In the genomic region with DNA sequence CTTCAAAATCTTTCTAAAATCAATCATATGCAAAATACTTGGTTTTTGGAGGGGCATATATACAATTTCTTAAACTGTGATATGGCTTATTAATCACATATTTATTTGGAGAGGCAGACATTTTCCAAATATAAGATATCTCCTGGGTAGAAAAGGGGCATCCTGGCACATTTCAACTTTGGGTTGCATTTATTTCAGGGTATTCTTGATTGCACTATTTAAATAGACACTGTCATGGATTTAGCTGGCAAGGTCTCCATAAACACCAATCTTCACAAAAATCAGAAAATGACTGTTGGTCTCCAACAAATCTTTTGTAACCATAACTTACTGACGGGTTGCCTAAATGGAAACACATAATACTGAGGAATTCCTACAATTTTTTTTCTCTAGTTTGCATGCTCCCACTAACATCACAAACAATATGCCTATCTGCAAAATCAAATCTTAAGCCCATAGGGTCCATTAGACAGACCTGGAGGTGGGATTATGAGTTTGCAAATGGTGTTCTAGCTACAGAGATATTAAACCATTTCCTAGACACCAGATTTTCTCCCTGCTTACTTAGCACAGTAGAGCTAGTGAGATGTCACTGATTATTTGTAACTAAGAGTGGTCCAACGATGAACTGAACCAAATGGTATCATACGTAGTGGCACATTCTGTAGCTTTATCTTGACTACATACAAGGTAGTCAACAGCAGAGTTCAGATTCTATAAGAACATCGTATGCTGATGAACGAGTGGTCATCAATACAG, we compare ENCODE assay signal across 12 mouse cellular contexts. TPM values are rescaled to one million over a fixed set of nuclear protein-coding genes. Genes with fewer than 3 reads are reported as not detected.
A peak's percentile ranks its signal among the peaks of the same experiment; 100 is the strongest.
DNase-seq lines count a peak whose midpoint lies in the region; ATAC-seq and TF ChIP-seq lines count a peak whose summit lies in the region.
"Had no signal": no experiment of that assay in that cellular context is flagged by ENCODE, and none has a peak within 500 bp of the region (broad histone marks: within the 10 kb centered on the region; RNA-seq: fewer than 3 reads in every experiment).

No protein-coding gene starts in this region.

- 80% methylated on average over 5 of the region's 5 CpGs for whole genome bisulfite sequencing in heart, embryonic 11.5 days (ENCODE audit: insufficient replicate concordance)
- WGBS in heart, adult 2 months = 82% methylated on average over 5 of the region's 5 CpGs
- 89% methylated on average over 5 of the region's 5 CpGs for WGBS in midbrain, embryonic 13.5 days
- 88% methylated on average over 5 of the region's 5 CpGs for WGBS in midbrain, embryonic 15.5 days
- 86% methylated on average over 5 of the region's 5 CpGs for WGBS in hindbrain, postnatal 0 days
- WGBS in stomach, embryonic 15.5 days = 84% methylated on average over 5 of the region's 5 CpGs

- no peak overlapping the region for H3K4me3 ChIP-seq in heart, embryonic 11.5 days (ENCODE audit: low read depth, low read length)
- H3K4me3 ChIP-seq in heart, adult 2 months = no peak overlapping the region
- no peak overlapping the region for H3K4me3 ChIP-seq in midbrain, embryonic 13.5 days (replicated peaks)
- no peak overlapping the region for H3K4me3 ChIP-seq in midbrain, embryonic 15.5 days
- no peak overlapping the region for H3K4me3 ChIP-seq in hindbrain, postnatal 0 days (ENCODE audit: low read length)
- H3K4me3 ChIP-seq in stomach, embryonic 15.5 days (replicated peaks) = no peak overlapping the region
- H3K4me3 ChIP-seq: erythroblast, embryonic 14.5 days; megakaryocyte, embryonic 14.5 days had no signal

- H3K36me3 ChIP-seq in heart, embryonic 11.5 days (ENCODE audit: control insufficient read depth, insufficient read depth, low read length) = no peaks in the 10 kb centered on the region
- H3K36me3 ChIP-seq in heart, adult 2 months (ENCODE audit: control insufficient read depth, insufficient read depth, low read length) = no peaks in the 10 kb centered on the region
- no peaks in the 10 kb centered on the region for H3K36me3 ChIP-seq in midbrain, embryonic 13.5 days
- H3K36me3 ChIP-seq in midbrain, embryonic 15.5 days (replicated peaks) = peaks cover 3% of the 10 kb centered on the region; the same call in 1 of the 2 replicates
- peaks cover 3% of the 10 kb centered on the region; the same call in 1 of the 2 replicates for H3K36me3 ChIP-seq in hindbrain, postnatal 0 days (ENCODE audit: insufficient read depth, low read length)
- no peaks in the 10 kb centered on the region for H3K36me3 ChIP-seq in stomach, embryonic 15.5 days

- DNase-seq in heart, adult 2 months = no peak
- peak; percentile 7 for DNase-seq in hindbrain, postnatal 0 days (ENCODE audit: low spot score)
- no peak for DNase-seq in layer of hippocampus, adult 8-10 months (ENCODE audit: low spot score in 2 of 2)
- no peak for DNase-seq in right cerebral cortex, adult 2 months (ENCODE audit: low spot score in 2 of 2)

- TF ChIP-seq CTCF in heart, adult 2 months (IDR thresholded peaks at IDR 0.05) = no peak
- no peak for TF ChIP-seq CTCF in hindbrain, postnatal 0 days (IDR thresholded peaks at IDR 0.05; ENCODE audit: low read depth)

- H3K27ac ChIP-seq in heart, embryonic 11.5 days (ENCODE audit: low read depth, low read length) = no peak overlapping the region
- H3K27ac ChIP-seq in heart, adult 2 months = no peak overlapping the region
- no peak overlapping the region for H3K27ac ChIP-seq in midbrain, embryonic 13.5 days
- H3K27ac ChIP-seq in midbrain, embryonic 15.5 days = no peak overlapping the region
- H3K27ac ChIP-seq in hindbrain, postnatal 0 days = no peak overlapping the region
- no peak overlapping the region for H3K27ac ChIP-seq in stomach, embryonic 15.5 days

- intact Hi-C loops in heart, adult 2 months (cut with DNase I) = no loop called here

- ATAC-seq in heart, embryonic 11.5 days (replicated peaks; ENCODE audit: insufficient number of reproducible peaks, low FRiP score, low TSS enrichment) = peak; percentile 46; the same call in 1 of the 2 replicates
- peak; percentile 20; the same call in 1 of the 2 replicates for ATAC-seq in midbrain, embryonic 13.5 days
- no peak; the same call in 1 of the 2 replicates for ATAC-seq in midbrain, embryonic 15.5 days (replicated peaks)
- no peak for ATAC-seq in hindbrain, postnatal 0 days
- peak; percentile 58 for ATAC-seq in stomach, embryonic 15.5 days (ENCODE audit: insufficient read depth, low FRiP score, low read depth)

- TF ChIP-seq POLR2A in heart, adult 2 months (IDR thresholded peaks at IDR 0.05; ENCODE audit: insufficient read depth, low read depth, low read length) = no peak

- H3K79me2 ChIP-seq in heart, adult 2 months (replicated peaks; ENCODE audit: control insufficient read depth, insufficient read depth, low read length) = no peaks in the 10 kb centered on the region

- no peak overlapping the region for H3K4me2 ChIP-seq in heart, embryonic 11.5 days
- no peak overlapping the region for H3K4me2 ChIP-seq in midbrain, embryonic 13.5 days (replicated peaks)
- no peak overlapping the region for H3K4me2 ChIP-seq in midbrain, embryonic 15.5 days
- H3K4me2 ChIP-seq in hindbrain, postnatal 0 days (ENCODE audit: low read depth, low read length) = no peak overlapping the region
- no peak overlapping the region for H3K4me2 ChIP-seq in stomach, embryonic 15.5 days

- no peak overlapping the region for H3K9ac ChIP-seq in heart, embryonic 11.5 days (ENCODE audit: low read depth, low read length)
- no peak overlapping the region for H3K9ac ChIP-seq in heart, adult 2 months (ENCODE audit: low read depth, low read length)
- no peak overlapping the region for H3K9ac ChIP-seq in midbrain, embryonic 13.5 days (replicated peaks)
- no peak overlapping the region for H3K9ac ChIP-seq in midbrain, embryonic 15.5 days
- no peak overlapping the region for H3K9ac ChIP-seq in hindbrain, postnatal 0 days (replicated peaks; ENCODE audit: low read length)
- H3K9ac ChIP-seq in stomach, embryonic 15.5 days = no peak overlapping the region

- H3K27me3 ChIP-seq in heart, embryonic 11.5 days (ENCODE audit: control insufficient read depth, insufficient read depth, low read length) = no peaks in the 10 kb centered on the region
- peaks cover 3% of the 10 kb centered on the region; the same call in 1 of the 2 replicates for H3K27me3 ChIP-seq in heart, adult 2 months (ENCODE audit: control insufficient read depth, insufficient read depth, low read length)
- no peaks in the 10 kb centered on the region for H3K27me3 ChIP-seq in midbrain, embryonic 13.5 days
- no peaks in the 10 kb centered on the region for H3K27me3 ChIP-seq in midbrain, embryonic 15.5 days (replicated peaks)
- H3K27me3 ChIP-seq in hindbrain, postnatal 0 days (ENCODE audit: insufficient read depth, low read length) = no peaks in the 10 kb centered on the region
- no peaks in the 10 kb centered on the region for H3K27me3 ChIP-seq in stomach, embryonic 15.5 days (replicated peaks)
- H3K27me3 ChIP-seq: CH12.LX; megakaryocyte, embryonic 14.5 days had no signal

- H3K4me1 ChIP-seq in heart, embryonic 11.5 days (ENCODE audit: control insufficient read depth, insufficient read depth, low read length) = no peaks in the 10 kb centered on the region
- no peaks in the 10 kb centered on the region for H3K4me1 ChIP-seq in heart, adult 2 months (ENCODE audit: control insufficient read depth, insufficient read depth, low read length)
- no peaks in the 10 kb centered on the region for H3K4me1 ChIP-seq in midbrain, embryonic 13.5 days (replicated peaks)
- H3K4me1 ChIP-seq in midbrain, embryonic 15.5 days = no peaks in the 10 kb centered on the region
- H3K4me1 ChIP-seq in hindbrain, postnatal 0 days (ENCODE audit: insufficient read depth, low read length) = no peaks in the 10 kb centered on the region
- H3K4me1 ChIP-seq in stomach, embryonic 15.5 days = no peaks in the 10 kb centered on the region
- H3K4me1 ChIP-seq: megakaryocyte, embryonic 14.5 days had no signal

- H3K9me3 ChIP-seq in heart, embryonic 11.5 days (replicated peaks; ENCODE audit: control insufficient read depth, low read length) = peaks cover 10% of the 10 kb centered on the region
- peaks cover 12% of the 10 kb centered on the region for H3K9me3 ChIP-seq in midbrain, embryonic 13.5 days
- peaks cover 13% of the 10 kb centered on the region for H3K9me3 ChIP-seq in midbrain, embryonic 15.5 days
- peaks cover 13% of the 10 kb centered on the region for H3K9me3 ChIP-seq in hindbrain, postnatal 0 days (ENCODE audit: low read length)
- H3K9me3 ChIP-seq in stomach, embryonic 15.5 days = peaks cover 10% of the 10 kb centered on the region; the same call in 1 of the 2 replicates

- TF ChIP-seq EP300 in heart, adult 2 months (IDR thresholded peaks at IDR 0.05; ENCODE audit: insufficient read depth, low read depth, low read length) = no peak

RNA-seq across cellular contexts. Expression of a gene that starts 20.9 kb away (rescaled TPM):
- polyA plus RNA-seq in heart, embryonic 11.5 days (2014; fragmentation: Nextera tagmentation; extraction: Ambion mirVana) = 7.0 and 9.9 TPM in 2 replicates
- total RNA-seq in heart, adult 2 months (2021) = 1 to 10 TPM; 7.9 to 9.2 TPM
- 3.2 and 6.9 TPM in 2 replicates for polyA plus RNA-seq in heart, adult 2 months (2012; rRNA removed)
- polyA plus RNA-seq in midbrain, embryonic 13.5 days (2015; fragmentation: Nextera tagmentation; extraction: Ambion mirVana) = 4.6 and 5.0 TPM in 2 replicates
- 6.1 and 6.3 TPM in 2 replicates for polyA plus RNA-seq in midbrain, embryonic 15.5 days (2015; fragmentation: Nextera tagmentation; extraction: Ambion mirVana)
- 32.0 and 37.6 TPM in 2 replicates for total RNA-seq in hindbrain, postnatal 0 days (2014; rRNA removed)
- polyA plus RNA-seq in hindbrain, postnatal 0 days (2015; fragmentation: Nextera tagmentation; extraction: Ambion mirVana) = 6.3 and 6.6 TPM in 2 replicates
- polyA plus RNA-seq in stomach, embryonic 15.5 days (2015; fragmentation: Nextera tagmentation; extraction: Ambion mirVana) = 9.3 and 9.6 TPM in 2 replicates
- 10 to 100 TPM; 30.2 to 35.3 (median 33.0) TPM for total RNA-seq in layer of hippocampus, adult 8-10 months (2022)
- polyA plus RNA-seq: erythroblast, embryonic 14.5 days had no signal

RNA-seq across cellular contexts. Expression of a gene that starts 44.8 kb away (rescaled TPM):
- polyA plus RNA-seq in heart, embryonic 11.5 days (2014; fragmentation: Nextera tagmentation; extraction: Ambion mirVana) = 0.20 TPM in 1 of 2 replicates, not detected in the other
- total RNA-seq in heart, adult 2 months (2021) = under 1 TPM; 0.36 to 0.44 TPM
- 0.38 TPM in 1 of 2 replicates, not detected in the other for polyA plus RNA-seq in heart, adult 2 months (2012; rRNA removed)
- 0.62 TPM in 1 of 2 replicates, not detected in the other for polyA plus RNA-seq in midbrain, embryonic 13.5 days (2015; fragmentation: Nextera tagmentation; extraction: Ambion mirVana)
- 0.31 TPM in 2 replicates for polyA plus RNA-seq in midbrain, embryonic 15.5 days (2015; fragmentation: Nextera tagmentation; extraction: Ambion mirVana)
- total RNA-seq in hindbrain, postnatal 0 days (2014; rRNA removed) = not detected in 2 replicates
- polyA plus RNA-seq in hindbrain, postnatal 0 days (2015; fragmentation: Nextera tagmentation; extraction: Ambion mirVana) = 0.66 and 1.3 TPM in 2 replicates
- polyA plus RNA-seq in stomach, embryonic 15.5 days (2015; fragmentation: Nextera tagmentation; extraction: Ambion mirVana) = 12.2 and 15.2 TPM in 2 replicates
- under 1 TPM; 0.54 to 0.91 (median 0.82) TPM for total RNA-seq in layer of hippocampus, adult 8-10 months (2022)
- total RNA-seq: layer of hippocampus, postnatal 14 days had no signal
- polyA plus RNA-seq: erythroblast, embryonic 14.5 days had no signal

RNA-seq across cellular contexts. Expression of a gene that starts 56.7 kb away (rescaled TPM):
- polyA plus RNA-seq in heart, embryonic 11.5 days (2014; fragmentation: Nextera tagmentation; extraction: Ambion mirVana) = 39.9 and 44.1 TPM in 2 replicates
- 10 to 100 TPM; 26.7 to 29.9 TPM for total RNA-seq in heart, adult 2 months (2021)
- 26.0 and 44.2 TPM in 2 replicates for polyA plus RNA-seq in heart, adult 2 months (2012; rRNA removed)
- 94.4 and 105 TPM in 2 replicates for polyA plus RNA-seq in midbrain, embryonic 13.5 days (2015; fragmentation: Nextera tagmentation; extraction: Ambion mirVana)
- 105 and 113 TPM in 2 replicates for polyA plus RNA-seq in midbrain, embryonic 15.5 days (2015; fragmentation: Nextera tagmentation; extraction: Ambion mirVana)
- 75.4 and 138 TPM in 2 replicates for total RNA-seq in hindbrain, postnatal 0 days (2014; rRNA removed)
- polyA plus RNA-seq in hindbrain, postnatal 0 days (2015; fragmentation: Nextera tagmentation; extraction: Ambion mirVana) = 94.1 and 97.3 TPM in 2 replicates
- 43.4 and 50.0 TPM in 2 replicates for polyA plus RNA-seq in stomach, embryonic 15.5 days (2015; fragmentation: Nextera tagmentation; extraction: Ambion mirVana)
- total RNA-seq in layer of hippocampus, adult 8-10 months (2022) = 10 to 100 TPM; 19.5 to 24.1 (median 21.1) TPM

Comparison
In these comparisons a context has a peak if more than half of its experiments do, and no peak if none do; other contexts are left out.
1. ATAC-seq: peak in heart, embryonic 11.5 days (single experiment), midbrain, embryonic 13.5 days (single experiment) and stomach, embryonic 15.5 days (single experiment); none in midbrain, embryonic 15.5 days (single experiment) and hindbrain, postnatal 0 days (single experiment).